Mouse (Mus musculus): ENCODE results near the gene Dguok.
A peak's percentile ranks its signal among the peaks of the same experiment; 100 is the strongest.

Dguok gene

GRCm38 (mm10) chr6:83435174-83435573 is 71.6 kb downstream of the Dguok start:
- DNase-seq (ENCODE audit: low spot score) = peak; percentile 63

GRCm38 (mm10) chr6:83433546-83433945 is 73.2 kb downstream of the Dguok start:
- no peak for DNase-seq (ENCODE audit: low spot score)

- DNase-seq (ENCODE audit: low spot score) = no peak
These were observed 73.8 kb downstream of the Dguok start for GRCm38 (mm10) chr6:83432966-83433365.
